Mouse (Mus musculus): ENCODE measurements around the gene Klc3.

GRCm38 (mm10) chr7:19410766-19411344 lies 7.0 kb upstream of the Klc3 start:
- TF ChIP-seq EP300 (IDR thresholded peaks at IDR 0.05; ENCODE audit: low read length) (no peak), UBTF (IDR thresholded peaks at IDR 0.05; ENCODE audit: low read depth, low read length) (no peak), POLR2AphosphoS2 (IDR thresholded peaks at IDR 0.05; ENCODE audit: low read depth, low read length) (no peak), RCOR1 (conservative IDR thresholded peaks at IDR 0.05; ENCODE audit: low read depth, low read length) (no peak), CTCF (conservative IDR thresholded peaks at IDR 0.05 in 1 of 2, IDR thresholded peaks at IDR 0.05 in 1 of 2; ENCODE audit: low read depth in 2 of 2, low read length in 2 of 2) (no peak), POLR2A (IDR thresholded peaks at IDR 0.05; ENCODE audit: low read depth, low read length) (no peak), TCF12 (IDR thresholded peaks at IDR 0.05; ENCODE audit: low read depth, low read length) (no peak), NRF1 (IDR thresholded peaks at IDR 0.05; ENCODE audit: low read depth, low read length) (no peak), ZC3H11A (IDR thresholded peaks at IDR 0.05; ENCODE audit: low read depth, low read length) (no peak), MXI1 (IDR thresholded peaks at IDR 0.05; ENCODE audit: low read depth, low read length) (no peak), USF1 (IDR thresholded peaks at IDR 0.05; ENCODE audit: low read depth, low read length) (no peak)
